Mouse (Mus musculus) gastrocnemius, postnatal 36 days (tissue): Measurements from ENCODE around the gene Cep295nl. TPM values are rescaled to one million over a fixed set of nuclear protein-coding genes. Genes with fewer than 3 reads are reported as not detected.
"Not testable (repeated sequence)": the region's sequence is repeated elsewhere in the genome, so short reads cannot be mapped to it uniquely, and the experiment has no call there.

Experiments used
- DNase-seq, 2 experiments: peaks; one replicate each; pipeline ENCODE4 v3.0.0; 2022
- intact Hi-C: fragments of 180-260 bp; cut with DNase I; formaldehyde crosslinking; loops from one replicate; pipeline ENCODE4 v1.15.1; 2025
- long read RNA-seq, 2 experiments: library from polyadenylated mRNA; stranded (forward); transcript quantifications; one replicate each; pipeline ENCODE4 v2.0.0; 2021
- total RNA-seq, 2 experiments: library from RNA; stranded (reverse); gene quantifications; 2 replicates each; pipeline ENCODE4 v1.2.3; 2021

The Cep295nl gene
- total RNA-seq, result 1 to 10 TPM; 1.2 to 1.3 TPM
- long read RNA-seq, experiment 1, result 0 reads
- long read RNA-seq, experiment 2, result 0 reads

GRCm38 (mm10) chr11:118342400-118342981 is at the start of gene Cep295nl:
Cep295nl (minus strand) TSS chr11:118342500.
- intact Hi-C loops, result no loop called here

GRCm38 (mm10) chr11:118387816-118388215 is 45.5 kb upstream of the Cep295nl start:
- DNase-seq, result peak in 1 of 2 experiments; percentile 1
- intact Hi-C loops, result not testable (repeated sequence)

More at GRCm38 (mm10) chr11:118342400-118342981, at the start of gene Cep295nl:
- no peak for DNase-seq

- intact Hi-C loops, result loop anchor here (1.0 to 10.0 kb wide), 2 partner anchors 62 to 295 kb away; no protein-coding TSS in a partner anchor
Measured at GRCm38 (mm10) chr11:118379251-118380009, 37.1 kb upstream of the Cep295nl start.

GRCm38 (mm10) chr11:118378656-118379055 is 36.4 kb upstream of the Cep295nl start:
- intact Hi-C loops, result loop anchor here (1.0 to 10.0 kb wide), 2 partner anchors 61 to 294 kb away; no protein-coding TSS in a partner anchor

More at GRCm38 (mm10) chr11:118379251-118380009, 37.1 kb upstream of the Cep295nl start:
- DNase-seq, result peak; percentile 84 to 90

GRCm38 (mm10) chr11:118376323-118376722 is 34.0 kb upstream of the Cep295nl start:
- intact Hi-C loops, result loop anchor here (10.0 kb wide), 1 partner anchor 292 kb away; no protein-coding TSS in a partner anchor
- not testable (repeated sequence) for DNase-seq

More at GRCm38 (mm10) chr11:118378656-118379055, 36.4 kb upstream of the Cep295nl start:
- no peak for DNase-seq

GRCm38 (mm10) chr11:118375881-118376280 is 33.6 kb upstream of the Cep295nl start:
- intact Hi-C loops, result loop anchor here (10.0 kb wide), 1 partner anchor 291 kb away; no protein-coding TSS in a partner anchor

GRCm38 (mm10) chr11:118375461-118375860 is 33.2 kb upstream of the Cep295nl start:
- intact Hi-C loops, result loop anchor here (10.0 kb wide), 1 partner anchor 291 kb away; no protein-coding TSS in a partner anchor
- DNase-seq, result no peak

More at GRCm38 (mm10) chr11:118375881-118376280, 33.6 kb upstream of the Cep295nl start:
- DNase-seq, result no peak

- intact Hi-C loops, result loop anchor here (10.0 kb wide), 1 partner anchor 290 kb away; no protein-coding TSS in a partner anchor
- no peak for DNase-seq
Measured at GRCm38 (mm10) chr11:118375006-118375405, 32.7 kb upstream of the Cep295nl start.

GRCm38 (mm10) chr11:118374506-118374905 is 32.2 kb upstream of the Cep295nl start:
- intact Hi-C loops, result loop anchor here (10.0 kb wide), 1 partner anchor 290 kb away; no protein-coding TSS in a partner anchor

GRCm38 (mm10) chr11:118372641-118373040 is 30.3 kb upstream of the Cep295nl start:
- intact Hi-C loops, result loop anchor here (10.0 kb wide), 1 partner anchor 288 kb away; no protein-coding TSS in a partner anchor
- DNase-seq, result no peak

More at GRCm38 (mm10) chr11:118374506-118374905, 32.2 kb upstream of the Cep295nl start:
- DNase-seq, result no peak

GRCm38 (mm10) chr11:118371876-118372275 is 29.6 kb upstream of the Cep295nl start:
- intact Hi-C loops, result loop anchor here (10.0 kb wide), 1 partner anchor 287 kb away; no protein-coding TSS in a partner anchor
- DNase-seq, result no peak

- DNase-seq, result no peak
- intact Hi-C loops, result loop anchor here (10.0 kb wide), 1 partner anchor 285 kb away; no protein-coding TSS in a partner anchor
Measured at GRCm38 (mm10) chr11:118369657-118370056, 27.4 kb upstream of the Cep295nl start.

GRCm38 (mm10) chr11:118369251-118369650 is 27.0 kb upstream of the Cep295nl start:
- intact Hi-C loops, result no loop called here
- DNase-seq, result no peak

- intact Hi-C loops, result no loop called here
- no peak for DNase-seq
Measured at GRCm38 (mm10) chr11:118368330-118368729, 26.0 kb upstream of the Cep295nl start.

- intact Hi-C loops, result no loop called here
- no peak for DNase-seq
Measured at GRCm38 (mm10) chr11:118366559-118366958, 24.3 kb upstream of the Cep295nl start.

GRCm38 (mm10) chr11:118366108-118366507 is 23.8 kb upstream of the Cep295nl start:
- DNase-seq, result peak in 1 of 2 experiments; percentile 45
- intact Hi-C loops, result no loop called here

GRCm38 (mm10) chr11:118365171-118365570 is 22.9 kb upstream of the Cep295nl start:
- DNase-seq, result peak; percentile 61 to 70
- intact Hi-C loops, result no loop called here

GRCm38 (mm10) chr11:118364021-118364420 is 21.7 kb upstream of the Cep295nl start:
- no peak for DNase-seq
- intact Hi-C loops, result no loop called here

- intact Hi-C loops, result no loop called here
- peak; percentile 68 to 76 for DNase-seq
Measured at GRCm38 (mm10) chr11:118362971-118363518, 20.7 kb upstream of the Cep295nl start.

- no peak for DNase-seq
- intact Hi-C loops, result no loop called here
Measured at GRCm38 (mm10) chr11:118362501-118362900, 20.2 kb upstream of the Cep295nl start.
